Mouse (Mus musculus) ES-Bruce4 (cell line): ENCODE data around the gene Sft2d2.

Experiments
- CTCF ChIP-seq: IDR thresholded peaks from one replicate; pipeline ENCODE4 v1.8.1; 2011; ENCODE audit warnings: low read depth, low read length
- EP300 ChIP-seq: IDR thresholded peaks from 2 replicates; pipeline ENCODE4 v1.6.1; 2011; ENCODE audit warnings: low read depth, low read length; ENCODE audit not compliant: insufficient read depth
- POLR2A ChIP-seq: IDR thresholded peaks from one replicate; pipeline ENCODE4 v1.8.1; 2011; ENCODE audit warnings: low read length; ENCODE audit not compliant: insufficient read depth

- no peak for TF ChIP-seq CTCF
- no peak for TF ChIP-seq POLR2A
- no peak for TF ChIP-seq EP300
These were observed 39.6 kb upstream of the Sft2d2 start for GRCm38 (mm10) chr1:165233806-165234205.
